Mouse (Mus musculus): ENCODE results near the gene Wars.
A peak's percentile ranks its signal among the peaks of the same experiment; 100 is the strongest.

- TF ChIP-seq CTCF (IDR thresholded peaks at IDR 0.05; ENCODE audit: insufficient read depth, low read length) (0 out of 2 replicates have a peak, but pooled peaks have one; percentile 25), POLR2A (IDR thresholded peaks at IDR 0.05; ENCODE audit: borderline replicate concordance, extremely low read depth, low read depth, low read length) (no peak)
Observed at GRCm38 (mm10) chr12:108869575-108869974, 24.4 kb downstream of the Wars start.

Measured in lung, adult 2 months (tissue).